In the genomic region with DNA sequence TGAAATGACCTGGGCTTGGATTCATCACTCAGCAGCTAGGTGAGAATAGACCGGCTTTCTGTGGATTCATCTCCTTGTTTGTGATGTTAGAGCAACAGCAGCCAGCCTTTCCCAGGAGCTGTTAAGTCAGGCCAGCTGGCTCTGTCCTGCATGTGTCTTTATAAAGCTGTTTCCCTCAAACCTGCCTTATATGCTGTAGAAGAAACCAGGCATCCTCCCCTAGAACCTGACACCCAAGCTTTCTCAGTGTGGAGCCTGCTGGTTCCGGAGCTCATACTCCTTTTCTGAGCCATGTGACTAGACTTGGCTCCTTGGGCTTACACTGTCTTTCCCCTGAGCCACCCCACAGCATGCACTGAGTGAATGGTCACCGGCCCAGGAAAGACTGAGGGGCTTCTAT, we compare ENCODE assay signal across 25 mouse cellular contexts. TPM values are rescaled to one million over a fixed set of nuclear protein-coding genes. Genes with fewer than 3 reads are reported as not detected.
DNase-seq lines count a peak whose midpoint lies in the region; ATAC-seq and TF ChIP-seq lines count a peak whose summit lies in the region.
"Had no signal": no experiment of that assay in that cellular context is flagged by ENCODE, and none has a peak within 500 bp of the region (broad histone marks: within the 10 kb centered on the region; RNA-seq: fewer than 3 reads in every experiment).

No protein-coding gene starts in this region.

- 74% methylated on average over 3 of the region's 3 CpGs for WGBS in embryonic facial prominence, embryonic 15.5 days
- 78% methylated on average over 3 of the region's 3 CpGs for WGBS in embryonic facial prominence, embryonic 10.5 days
- 61% methylated on average over 3 of the region's 3 CpGs for WGBS in stomach, embryonic 14.5 days
- WGBS in stomach, postnatal 0 days: 58% methylated on average over 3 of the region's 3 CpGs

- H3K9me3 ChIP-seq in embryonic facial prominence, embryonic 15.5 days (replicated peaks): no peaks in the 10 kb centered on the region
- no peaks in the 10 kb centered on the region for H3K9me3 ChIP-seq in embryonic facial prominence, embryonic 10.5 days
- H3K9me3 ChIP-seq in stomach, embryonic 14.5 days (ENCODE audit: control insufficient read depth, low read depth, low read length): no peaks in the 10 kb centered on the region
- H3K9me3 ChIP-seq in stomach, postnatal 0 days (ENCODE audit: control insufficient read depth, low read length): no peaks in the 10 kb centered on the region
- H3K9me3 ChIP-seq: embryonic facial prominence, embryonic 13.5 days; heart, embryonic 15.5 days; hindbrain, embryonic 13.5 days; liver, embryonic 15.5 days; lung, embryonic 15.5 days; megakaryocyte, embryonic 14.5 days; midbrain, embryonic 13.5 days; neural tube, embryonic 12.5 days had no signal

- no peaks in the 10 kb centered on the region for H3K27me3 ChIP-seq in embryonic facial prominence, embryonic 15.5 days
- no peaks in the 10 kb centered on the region for H3K27me3 ChIP-seq in embryonic facial prominence, embryonic 10.5 days (replicated peaks; ENCODE audit: low read depth, poor library complexity, severe bottlenecking)
- H3K27me3 ChIP-seq in stomach, embryonic 14.5 days (ENCODE audit: control insufficient read depth, insufficient read depth, low read length): no peaks in the 10 kb centered on the region
- H3K27me3 ChIP-seq in stomach, postnatal 0 days (ENCODE audit: control insufficient read depth, insufficient read depth, low read length): no peaks in the 10 kb centered on the region
- H3K27me3 ChIP-seq: embryonic facial prominence, embryonic 13.5 days; heart, embryonic 15.5 days; hindbrain, embryonic 13.5 days; liver, embryonic 15.5 days; lung, embryonic 15.5 days; midbrain, embryonic 13.5 days; neural tube, embryonic 12.5 days had no signal

- H3K27ac ChIP-seq in embryonic facial prominence, embryonic 15.5 days (replicated peaks): 0 out of 2 replicates have a peak overlapping the region, but pooled peaks have one; percentile 44
- no peak overlapping the region for H3K27ac ChIP-seq in embryonic facial prominence, embryonic 10.5 days (replicated peaks)
- H3K27ac ChIP-seq in stomach, embryonic 14.5 days (ENCODE audit: low read length): 0 out of 2 replicates have a peak overlapping the region, but pooled peaks have one; percentile 28
- no peak overlapping the region for H3K27ac ChIP-seq in stomach, postnatal 0 days (replicated peaks)
- H3K27ac ChIP-seq: embryonic facial prominence, embryonic 13.5 days; heart, embryonic 15.5 days; hindbrain, embryonic 13.5 days; kidney, postnatal 0 days; liver, embryonic 15.5 days; lung, embryonic 15.5 days; midbrain, embryonic 13.5 days; neural tube, embryonic 12.5 days had no signal

- H3K4me2 ChIP-seq in embryonic facial prominence, embryonic 15.5 days (replicated peaks): no peak overlapping the region
- H3K4me2 ChIP-seq in stomach, embryonic 14.5 days (replicated peaks; ENCODE audit: low read depth, low read length): no peak overlapping the region
- H3K4me2 ChIP-seq in stomach, postnatal 0 days (replicated peaks; ENCODE audit: low read depth): no peak overlapping the region
- H3K4me2 ChIP-seq: embryonic facial prominence, embryonic 13.5 days; heart, embryonic 15.5 days; hindbrain, embryonic 13.5 days; liver, embryonic 15.5 days; lung, embryonic 15.5 days; midbrain, embryonic 13.5 days; neural tube, embryonic 12.5 days had no signal

- no peak for ATAC-seq in embryonic facial prominence, embryonic 15.5 days (ENCODE audit: insufficient number of reproducible peaks, low FRiP score, low TSS enrichment, low read depth)
- no peak for ATAC-seq in stomach, embryonic 14.5 days (ENCODE audit: insufficient number of reproducible peaks, insufficient read depth, low FRiP score, low read depth)
- no peak for ATAC-seq in stomach, postnatal 0 days (ENCODE audit: low FRiP score, low TSS enrichment)
- ATAC-seq: activated CD4-positive, CD25-positive, alpha-beta regulatory T cell, adult 4 months; midbrain, embryonic 13.5 days had no signal

- TF ChIP-seq EP300 in stomach, postnatal 0 days (optimal IDR thresholded peaks at IDR 0.05): no peak

- no peak overlapping the region for H3K9ac ChIP-seq in embryonic facial prominence, embryonic 15.5 days
- no peak overlapping the region for H3K9ac ChIP-seq in stomach, embryonic 14.5 days (replicated peaks; ENCODE audit: low read depth, low read length)
- no peak overlapping the region for H3K9ac ChIP-seq in stomach, postnatal 0 days (ENCODE audit: low read length)
- H3K9ac ChIP-seq: embryonic facial prominence, embryonic 13.5 days; heart, embryonic 15.5 days; hindbrain, embryonic 13.5 days; liver, embryonic 15.5 days; lung, embryonic 15.5 days; midbrain, embryonic 13.5 days; neural tube, embryonic 12.5 days had no signal

- no peak overlapping the region for H3K4me3 ChIP-seq in embryonic facial prominence, embryonic 15.5 days (replicated peaks)
- no peak overlapping the region for H3K4me3 ChIP-seq in embryonic facial prominence, embryonic 10.5 days
- no peak overlapping the region for H3K4me3 ChIP-seq in stomach, embryonic 14.5 days (ENCODE audit: low read depth, low read length)
- H3K4me3 ChIP-seq in stomach, postnatal 0 days (ENCODE audit: low read depth, low read length): no peak overlapping the region
- H3K4me3 ChIP-seq: embryonic facial prominence, embryonic 13.5 days; heart, embryonic 15.5 days; hindbrain, embryonic 13.5 days; liver, embryonic 15.5 days; lung, embryonic 15.5 days; megakaryocyte, embryonic 14.5 days; midbrain, embryonic 13.5 days; neural tube, embryonic 12.5 days had no signal

- no peak for DNase-seq in embryonic facial prominence, embryonic 10.5 days (ENCODE audit: low spot score)
- DNase-seq in heart, adult 11 months: peak; percentile 85
- no peak for DNase-seq in heart, adult 9 months (ENCODE audit: low spot score in 2 of 2)
- no peak for DNase-seq in stomach, postnatal 0 days (ENCODE audit: low spot score)
- no peak for DNase-seq in embryo, embryonic 10 days (ENCODE audit: low spot score)
- DNase-seq: adrenal gland, postnatal 10 days; gastrocnemius, postnatal 36 days; heart, postnatal 36 days; kidney, adult 2 months; liver; lung, postnatal 36 days; right cerebral cortex, postnatal 14 days; thymus, postnatal 25 days had no signal

- no peak for TF ChIP-seq CTCF in stomach, postnatal 0 days (IDR thresholded peaks at IDR 0.05; ENCODE audit: low read depth)

- H3K4me1 ChIP-seq in embryonic facial prominence, embryonic 15.5 days: peaks cover 12% of the 10 kb centered on the region; the same call in 1 of the 2 replicates
- no peaks in the 10 kb centered on the region for H3K4me1 ChIP-seq in embryonic facial prominence, embryonic 10.5 days
- no peaks in the 10 kb centered on the region for H3K4me1 ChIP-seq in stomach, embryonic 14.5 days (ENCODE audit: control insufficient read depth, insufficient read depth, low read length)
- no peaks in the 10 kb centered on the region for H3K4me1 ChIP-seq in stomach, postnatal 0 days (replicated peaks; ENCODE audit: control insufficient read depth, insufficient read depth)
- H3K4me1 ChIP-seq: embryonic facial prominence, embryonic 13.5 days; heart, embryonic 15.5 days; lung, embryonic 15.5 days had no signal

- peaks cover 77% of the 10 kb centered on the region for H3K36me3 ChIP-seq in embryonic facial prominence, embryonic 15.5 days
- H3K36me3 ChIP-seq in embryonic facial prominence, embryonic 10.5 days (replicated peaks): peaks cover 43% of the 10 kb centered on the region
- H3K36me3 ChIP-seq in stomach, embryonic 14.5 days (ENCODE audit: control insufficient read depth, insufficient read depth, low read length): peaks cover 47% of the 10 kb centered on the region
- H3K36me3 ChIP-seq in stomach, postnatal 0 days (ENCODE audit: control insufficient read depth, insufficient read depth, low read length): peaks cover 18% of the 10 kb centered on the region

RNA-seq across cellular contexts. Expression of gene Csf1, which starts 8.7 kb away (rescaled TPM):
- 18.0 and 18.5 TPM in 2 replicates for polyA plus RNA-seq in embryonic facial prominence, embryonic 15.5 days (2015; fragmentation: Nextera tagmentation; extraction: Ambion mirVana)
- 3.8 and 4.4 TPM in 2 replicates for polyA plus RNA-seq in embryonic facial prominence, embryonic 10.5 days (2016; fragmentation: Nextera tagmentation; extraction: Ambion mirVana)
- 11.0 and 14.0 TPM in 2 replicates for polyA plus RNA-seq in stomach, embryonic 14.5 days (2014; fragmentation: Nextera tagmentation; extraction: Ambion mirVana)
- polyA plus RNA-seq in stomach, postnatal 0 days (2015; fragmentation: Nextera tagmentation; extraction: Ambion mirVana): 13.1 and 14.7 TPM in 2 replicates

RNA-seq across cellular contexts. Expression of gene Ahcyl1, which starts 55.2 kb away (rescaled TPM):
- 81.1 and 85.2 TPM in 2 replicates for polyA plus RNA-seq in embryonic facial prominence, embryonic 15.5 days (2015; fragmentation: Nextera tagmentation; extraction: Ambion mirVana)
- polyA plus RNA-seq in embryonic facial prominence, embryonic 10.5 days (2016; fragmentation: Nextera tagmentation; extraction: Ambion mirVana): 88.7 and 88.8 TPM in 2 replicates
- polyA plus RNA-seq in stomach, embryonic 14.5 days (2014; fragmentation: Nextera tagmentation; extraction: Ambion mirVana): 99.5 and 103 TPM in 2 replicates
- polyA plus RNA-seq in stomach, postnatal 0 days (2015; fragmentation: Nextera tagmentation; extraction: Ambion mirVana): 39.8 and 41.4 TPM in 2 replicates

Comparison
In these comparisons a context has a peak if more than half of its experiments do, and no peak if none do; other contexts are left out.
1. H3K27ac ChIP-seq: peak in embryonic facial prominence, embryonic 15.5 days (single experiment) and stomach, embryonic 14.5 days (single experiment); none in embryonic facial prominence, embryonic 10.5 days (single experiment) and stomach, postnatal 0 days (single experiment).